Mouse (Mus musculus): ENCODE data around the gene Hnf1b. TPM values are rescaled to one million over a fixed set of nuclear protein-coding genes. Genes with fewer than 3 reads are reported as not detected.

The Hnf1b gene
- polyA plus RNA-seq, 1 experiment from 2014 or later = not detected

GRCm38 (mm10) chr11:83897569-83897968 is 47.7 kb downstream of the Hnf1b start:
- Histone ChIP-seq H3K4me3 (ENCODE audit: inconsistent target) (no peak overlapping the region), H3K79me2 (ENCODE audit: inconsistent target) (no peaks in the 10 kb centered on the region), H3K27ac (no peak overlapping the region), H3K36me3 (ENCODE audit: inconsistent target) (no peaks in the 10 kb centered on the region)
- WGBS (ENCODE audit: missing documents) = 76% methylated on average over 7 of the region's 7 CpGs

DNA sequence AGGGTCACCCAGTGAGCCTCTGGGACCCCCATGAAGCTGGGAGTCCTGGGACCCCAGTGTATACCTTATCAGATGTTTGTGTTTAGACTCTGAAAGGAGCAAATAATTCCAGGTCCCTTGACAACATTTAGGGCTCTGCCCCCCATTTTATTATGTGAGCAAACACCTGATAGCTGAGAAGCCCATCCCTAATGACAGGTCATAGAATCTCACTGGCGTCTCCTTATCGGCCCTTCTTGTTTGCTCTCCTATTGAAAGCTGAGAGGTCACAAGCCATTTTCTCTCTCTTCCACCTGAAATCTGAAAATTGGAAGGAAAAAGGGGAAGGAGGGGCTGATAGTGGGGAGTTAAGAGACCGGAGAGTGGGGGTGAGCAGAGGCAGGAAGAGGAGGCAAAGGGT is 52.9 kb downstream of the Hnf1b start:
- Histone ChIP-seq H3K4me3 (ENCODE audit: inconsistent target) (no peak overlapping the region), H3K36me3 (ENCODE audit: inconsistent target) (no peaks in the 10 kb centered on the region), H3K79me2 (ENCODE audit: inconsistent target) (no peaks in the 10 kb centered on the region), H3K27ac (no peak overlapping the region)
- WGBS (ENCODE audit: missing documents) = 93% methylated on average over 3 of the region's 3 CpGs

DNA sequence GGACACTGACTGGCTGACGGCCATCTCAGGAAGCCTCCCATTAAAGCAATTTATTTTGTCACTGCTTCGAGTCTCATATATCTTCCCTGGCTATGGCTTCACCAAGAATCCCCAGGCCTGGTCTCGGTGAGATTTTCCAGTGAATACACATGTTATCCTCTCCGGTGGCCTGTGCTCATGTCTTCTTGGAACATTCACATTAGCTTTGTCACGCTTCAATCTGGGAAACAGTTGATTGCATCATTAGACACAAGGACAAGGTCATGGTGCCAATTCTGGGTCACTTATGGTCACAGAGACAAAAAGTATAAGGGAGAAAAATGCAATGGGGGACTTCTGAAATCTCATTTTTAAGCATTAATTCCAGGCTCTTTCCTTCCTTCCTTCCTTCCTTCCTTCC is 55.9 kb downstream of the Hnf1b start:
- Histone ChIP-seq H3K79me2 (ENCODE audit: inconsistent target) (no peaks in the 10 kb centered on the region), H3K27ac (no peak overlapping the region), H3K36me3 (ENCODE audit: inconsistent target) (no peaks in the 10 kb centered on the region), H3K4me3 (ENCODE audit: inconsistent target) (no peak overlapping the region)
- 89% methylated on average over 5 of the region's 5 CpGs for WGBS (ENCODE audit: missing documents)

- no peak overlapping the region for H3K4me3 ChIP-seq (ENCODE audit: inconsistent target)
- H3K36me3 ChIP-seq (ENCODE audit: inconsistent target) = no peaks in the 10 kb centered on the region
- H3K79me2 ChIP-seq (ENCODE audit: inconsistent target) = no peaks in the 10 kb centered on the region
- H3K27ac ChIP-seq = no peak overlapping the region
- WGBS (ENCODE audit: missing documents) = 61% methylated on average over 7 of the region's 7 CpGs
Observed at GRCm38 (mm10) chr11:83908376-83908775, 58.5 kb downstream of the Hnf1b start.

DNA sequence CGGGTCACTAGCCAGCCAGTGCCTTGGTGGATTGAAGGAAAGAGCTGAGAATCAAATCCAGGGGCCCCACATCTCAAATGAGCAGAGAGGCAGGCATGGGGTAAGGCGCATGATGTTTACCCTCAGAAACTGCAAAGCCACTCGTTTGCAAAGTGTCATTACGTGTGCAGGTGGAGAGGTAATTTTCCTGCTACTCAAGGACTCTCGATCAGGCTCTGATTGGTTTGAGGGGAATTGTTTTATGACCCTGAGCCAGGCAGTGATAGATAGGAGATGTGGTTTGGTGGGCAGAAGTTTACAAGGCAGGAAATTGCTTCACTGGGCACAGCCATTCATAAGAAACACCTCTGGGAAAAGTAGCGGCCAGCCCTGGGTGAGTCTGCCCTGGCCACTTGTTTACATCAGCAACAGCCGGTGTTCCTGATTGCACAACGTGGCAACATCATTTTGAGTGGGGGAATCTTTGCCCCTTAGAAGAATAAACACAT is 64.0 kb downstream of the Hnf1b start:
- H3K79me2 ChIP-seq (ENCODE audit: inconsistent target) = no peaks in the 10 kb centered on the region
- WGBS (ENCODE audit: missing documents) = 29% methylated on average over 8 of the region's 8 CpGs
- H3K27ac ChIP-seq = no peak overlapping the region
- H3K4me3 ChIP-seq (ENCODE audit: inconsistent target) = no peak overlapping the region
- H3K36me3 ChIP-seq (ENCODE audit: inconsistent target) = no peaks in the 10 kb centered on the region

DNA sequence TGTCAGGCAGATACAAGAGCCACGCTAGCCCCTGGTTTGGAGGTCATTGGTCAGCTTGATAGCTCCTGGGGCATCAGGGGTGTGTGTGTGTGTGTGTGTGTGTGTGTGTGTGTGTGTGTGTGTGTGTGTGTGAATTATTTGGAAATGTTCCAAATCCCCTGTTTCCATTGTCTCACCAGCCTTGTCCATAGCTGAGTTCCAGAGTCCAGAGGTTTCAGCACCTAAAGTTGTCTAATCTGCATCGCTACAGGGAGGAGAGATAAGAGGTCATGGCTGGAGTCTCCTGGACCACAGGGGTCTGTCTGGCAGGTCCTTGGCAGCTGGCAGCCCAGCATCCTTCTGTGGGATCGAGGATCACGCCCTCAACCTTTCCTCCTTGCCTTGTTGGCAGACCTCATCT is 64.6 kb downstream of the Hnf1b start:
- Histone ChIP-seq H3K36me3 (ENCODE audit: inconsistent target) (no peaks in the 10 kb centered on the region), H3K4me3 (ENCODE audit: inconsistent target) (no peak overlapping the region), H3K79me2 (ENCODE audit: inconsistent target) (no peaks in the 10 kb centered on the region), H3K27ac (no peak overlapping the region)
- 80% methylated on average over 4 of the region's 4 CpGs for WGBS (ENCODE audit: missing documents)

DNA sequence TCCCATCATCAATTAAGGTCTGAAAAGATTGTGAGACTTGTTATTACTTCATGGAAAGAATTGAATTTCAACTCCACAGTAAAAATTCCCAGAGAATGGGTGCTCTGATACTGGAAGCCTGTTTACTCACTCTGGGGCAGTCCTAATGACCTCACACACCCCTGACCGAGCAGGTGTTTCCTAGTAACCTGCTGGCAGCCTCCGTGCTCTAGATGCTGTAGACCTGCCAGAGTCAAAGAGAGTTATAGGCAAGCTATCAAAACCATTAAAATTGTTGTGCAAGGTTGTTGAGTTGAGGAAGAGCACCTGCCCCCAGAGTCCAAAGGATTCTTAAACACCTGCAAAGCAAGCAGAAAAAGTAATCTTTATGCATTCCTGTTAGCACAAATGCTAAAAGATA is 72.7 kb downstream of the Hnf1b start:
- no peak overlapping the region for H3K27ac ChIP-seq
- H3K79me2 ChIP-seq (ENCODE audit: inconsistent target) = no peaks in the 10 kb centered on the region
- no peak overlapping the region for H3K4me3 ChIP-seq (ENCODE audit: inconsistent target)
- 93% methylated on average over 2 of the region's 2 CpGs for WGBS (ENCODE audit: missing documents)
- H3K36me3 ChIP-seq (ENCODE audit: inconsistent target) = no peaks in the 10 kb centered on the region

DNA sequence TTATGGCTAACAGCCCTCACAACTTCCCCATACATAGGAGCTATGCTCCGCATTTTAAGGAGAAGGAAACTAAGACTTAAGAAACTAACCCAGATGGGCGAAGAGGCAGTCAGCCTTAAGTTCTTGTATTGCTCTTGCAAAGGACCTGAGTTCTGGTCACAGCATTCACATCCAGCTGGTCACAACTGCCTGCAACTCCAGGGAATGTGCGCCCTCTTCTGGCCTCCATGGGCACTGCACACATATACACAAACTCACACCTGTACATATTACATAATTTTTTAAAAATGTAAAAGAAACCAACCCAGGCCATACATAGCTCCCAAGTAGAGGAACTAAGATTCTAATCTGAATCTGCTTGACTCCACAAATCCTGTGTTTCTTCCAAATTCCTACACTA is 77.2 kb downstream of the Hnf1b start:
- Histone ChIP-seq H3K36me3 (ENCODE audit: inconsistent target) (no peaks in the 10 kb centered on the region), H3K4me3 (ENCODE audit: inconsistent target) (no peak overlapping the region), H3K27ac (no peak overlapping the region), H3K79me2 (ENCODE audit: inconsistent target) (no peaks in the 10 kb centered on the region)
- WGBS (ENCODE audit: missing documents) = 50% methylated on average over 3 of the region's 3 CpGs

GRCm38 (mm10) chr11:83932506-83933106 is 82.7 kb downstream of the Hnf1b start:
- Histone ChIP-seq H3K27ac (no peak overlapping the region), H3K36me3 (ENCODE audit: inconsistent target) (no peaks in the 10 kb centered on the region), H3K79me2 (ENCODE audit: inconsistent target) (no peaks in the 10 kb centered on the region), H3K4me3 (ENCODE audit: inconsistent target) (no peak overlapping the region)
- 82% methylated on average over 10 of the region's 10 CpGs for WGBS (ENCODE audit: missing documents)

DNA sequence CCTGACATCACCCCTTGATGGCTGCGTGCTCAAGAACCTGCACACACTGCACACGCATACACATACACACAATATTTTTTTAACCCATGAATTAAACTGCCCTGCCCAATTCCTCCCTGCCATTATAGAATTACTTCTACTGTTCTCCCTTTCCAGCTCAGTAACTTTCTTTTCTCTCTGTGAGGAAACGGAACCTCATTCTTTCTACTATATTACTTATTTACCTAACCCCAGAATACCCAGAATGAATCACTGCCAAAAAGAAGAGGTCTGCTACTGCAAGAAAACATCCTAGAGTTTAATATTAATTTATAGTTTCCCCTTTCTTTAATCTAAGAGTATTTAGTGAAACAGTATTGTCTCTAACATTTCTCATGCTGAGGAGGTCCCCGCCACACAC is 83.5 kb downstream of the Hnf1b start:
- Histone ChIP-seq H3K27ac (no peak overlapping the region), H3K36me3 (ENCODE audit: inconsistent target) (no peaks in the 10 kb centered on the region), H3K79me2 (ENCODE audit: inconsistent target) (no peaks in the 10 kb centered on the region), H3K4me3 (ENCODE audit: inconsistent target) (no peak overlapping the region)
- WGBS (ENCODE audit: missing documents) = 87% methylated on average over 3 of the region's 4 CpGs

DNA sequence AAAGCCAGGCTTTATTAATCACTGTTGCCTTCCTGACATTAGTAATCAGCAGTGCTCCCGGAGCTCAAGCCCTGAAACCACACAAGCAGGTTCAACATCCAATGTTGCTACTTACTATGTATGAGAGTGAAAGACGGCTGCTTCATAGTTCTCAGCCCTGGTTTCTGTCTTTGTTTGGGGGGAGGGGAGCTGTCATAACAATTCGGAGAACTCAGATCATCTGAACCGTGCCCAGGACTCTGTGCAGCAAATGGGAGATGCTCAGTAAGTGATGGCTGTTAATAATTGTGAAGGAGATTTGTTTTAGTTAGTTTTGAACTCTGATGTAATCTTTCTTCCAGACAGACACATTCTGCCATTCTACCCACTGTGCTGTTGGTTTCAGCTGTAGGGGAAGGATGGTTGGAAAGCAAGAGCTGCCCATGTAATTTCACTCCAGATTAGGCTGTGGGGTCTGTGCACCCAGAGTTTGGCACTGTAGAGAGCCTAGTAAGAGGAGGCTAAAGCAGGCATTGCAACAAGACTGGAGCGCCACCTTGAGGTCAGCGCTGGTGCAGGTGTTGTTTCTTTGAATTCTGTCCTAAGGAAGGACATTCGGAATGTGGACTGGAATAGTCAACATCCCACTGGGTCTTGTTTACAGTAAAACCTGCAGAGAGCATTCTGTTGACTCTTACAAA is 86.3 kb downstream of the Hnf1b start:
- no peaks in the 10 kb centered on the region for H3K36me3 ChIP-seq (ENCODE audit: inconsistent target)
- H3K27ac ChIP-seq = no peak overlapping the region
- 36% methylated on average over 5 of the region's 7 CpGs for WGBS (ENCODE audit: missing documents)
- H3K79me2 ChIP-seq (ENCODE audit: inconsistent target) = no peaks in the 10 kb centered on the region
- H3K4me3 ChIP-seq (ENCODE audit: inconsistent target) = no peak overlapping the region

GRCm38 (mm10) chr11:83938556-83938955 is 88.7 kb downstream of the Hnf1b start:
- WGBS (ENCODE audit: missing documents) = 77% methylated on average over 8 of the region's 8 CpGs
- Histone ChIP-seq H3K36me3 (ENCODE audit: inconsistent target) (no peaks in the 10 kb centered on the region), H3K79me2 (ENCODE audit: inconsistent target) (peaks cover 16% of the 10 kb centered on the region), H3K4me3 (ENCODE audit: inconsistent target) (no peak overlapping the region), H3K27ac (no peak overlapping the region)

GRCm38 (mm10) chr11:83941950-83942840 is 92.3 kb downstream of the Hnf1b start, which contains the start of gene Ddx52:
Gene Ddx52, plus strand, starts transcription at chr11:83942062.
- Histone ChIP-seq H3K79me2 (ENCODE audit: inconsistent target) (peaks cover 17% of the 10 kb centered on the region), H3K4me3 (ENCODE audit: inconsistent target) (peak within 1 kb of the TSS; percentile 85), H3K36me3 (ENCODE audit: inconsistent target) (peaks cover 32% of the 10 kb centered on the region), H3K27ac (peak within 1 kb of the TSS; percentile 24)
- WGBS (ENCODE audit: missing documents) = 2% methylated on average over 49 of the region's 49 CpGs

Measured in macrophage (primary cell).